In the genomic region with DNA sequence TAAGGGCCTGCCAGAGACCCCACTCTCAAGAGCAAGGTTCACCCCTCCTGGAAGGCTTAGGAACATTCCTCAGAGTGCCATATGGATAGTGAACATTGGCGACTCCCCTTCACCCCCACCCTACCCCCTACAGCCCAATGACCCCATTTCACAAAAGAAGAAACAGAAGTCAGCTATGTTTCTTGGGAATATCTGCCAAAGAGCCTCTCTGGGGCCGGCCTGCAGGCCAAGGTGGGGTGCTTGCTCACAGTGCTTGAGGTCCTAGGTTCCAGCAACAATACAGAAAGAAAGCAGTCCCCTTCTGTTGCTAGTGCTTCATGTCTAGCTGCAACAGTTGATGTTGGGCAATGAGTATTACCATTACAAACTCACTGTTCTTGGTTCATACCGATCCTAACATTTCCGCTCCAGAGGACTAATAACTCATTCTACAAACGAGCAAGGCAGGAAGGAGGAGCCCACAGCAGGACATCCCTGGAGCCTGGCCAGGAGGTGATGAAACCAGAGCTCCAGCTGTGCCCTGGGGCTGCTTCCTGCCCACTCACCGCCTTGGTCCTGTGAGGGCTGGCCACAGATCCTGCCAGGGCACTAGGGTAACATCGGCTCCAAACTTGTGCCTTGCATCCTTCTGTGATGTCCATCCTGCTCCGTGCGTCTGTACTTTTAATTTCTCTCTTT, we compare ENCODE assay signal across 8 mouse cellular contexts. TPM values are rescaled to one million over a fixed set of nuclear protein-coding genes. Genes with fewer than 3 reads are reported as not detected.
DNase-seq lines count a peak whose midpoint lies in the region; ATAC-seq and TF ChIP-seq lines count a peak whose summit lies in the region.

No protein-coding gene starts in this region.

- ATAC-seq in lung, postnatal 0 days: peak; percentile 31
- ATAC-seq in midbrain, embryonic 15.5 days (replicated peaks): no peak
- ATAC-seq in forebrain, embryonic 15.5 days (replicated peaks): no peak

- H3K4me2 ChIP-seq in lung, postnatal 0 days (replicated peaks; ENCODE audit: low read depth, low read length): 0 out of 2 replicates have a peak overlapping the region, but pooled peaks have one; percentile 3
- H3K4me2 ChIP-seq in midbrain, embryonic 15.5 days: no peak overlapping the region
- H3K4me2 ChIP-seq in forebrain, embryonic 15.5 days (replicated peaks): no peak overlapping the region

- H3K36me3 ChIP-seq in lung, postnatal 0 days (ENCODE audit: insufficient read depth, low read length): no peaks in the 10 kb centered on the region
- no peaks in the 10 kb centered on the region for H3K36me3 ChIP-seq in midbrain, embryonic 15.5 days (replicated peaks)
- peaks cover 2% of the 10 kb centered on the region for H3K36me3 ChIP-seq in forebrain, embryonic 15.5 days

- H3K9ac ChIP-seq in lung, postnatal 0 days (replicated peaks; ENCODE audit: low read depth): no peak overlapping the region
- H3K9ac ChIP-seq in midbrain, embryonic 15.5 days: no peak overlapping the region
- no peak overlapping the region for H3K9ac ChIP-seq in forebrain, embryonic 15.5 days (replicated peaks)

- H3K27me3 ChIP-seq in lung, postnatal 0 days (replicated peaks; ENCODE audit: insufficient read depth, low read length): no peaks in the 10 kb centered on the region
- no peaks in the 10 kb centered on the region for H3K27me3 ChIP-seq in midbrain, embryonic 15.5 days (replicated peaks)
- no peaks in the 10 kb centered on the region for H3K27me3 ChIP-seq in forebrain, embryonic 15.5 days

- TF ChIP-seq CTCF in left cerebral cortex, adult 2 months (IDR thresholded peaks at IDR 0.05): no peak
- no peak for TF ChIP-seq CTCF in lung, postnatal 0 days (IDR thresholded peaks at IDR 0.05)

- WGBS in lung, postnatal 0 days: 43% methylated on average over 9 of the region's 9 CpGs
- WGBS in midbrain, embryonic 15.5 days: 65% methylated on average over 9 of the region's 9 CpGs
- 59% methylated on average over 9 of the region's 9 CpGs for whole genome bisulfite sequencing in forebrain, embryonic 15.5 days

- no peaks in the 10 kb centered on the region for H3K9me3 ChIP-seq in lung, postnatal 0 days (ENCODE audit: low read length)
- no peaks in the 10 kb centered on the region for H3K9me3 ChIP-seq in midbrain, embryonic 15.5 days
- no peaks in the 10 kb centered on the region for H3K9me3 ChIP-seq in forebrain, embryonic 15.5 days

- peak; percentile 89 for TF ChIP-seq EP300 in lung, postnatal 0 days (IDR thresholded peaks at IDR 0.05)

- peak overlapping the region; percentile 36; the same call in 1 of the 2 replicates for H3K27ac ChIP-seq in left cerebral cortex, adult 2 months
- H3K27ac ChIP-seq in lung, postnatal 0 days (ENCODE audit: low read length): peak overlapping the region; percentile 73
- no peak overlapping the region for H3K27ac ChIP-seq in midbrain, embryonic 15.5 days
- H3K27ac ChIP-seq in forebrain, embryonic 15.5 days (replicated peaks): no peak overlapping the region

- H3K4me3 ChIP-seq in left cerebral cortex, adult 2 months: no peak overlapping the region
- no peak overlapping the region for H3K4me3 ChIP-seq in lung, postnatal 0 days (ENCODE audit: low read depth, low read length)
- H3K4me3 ChIP-seq in midbrain, embryonic 15.5 days: no peak overlapping the region
- H3K4me3 ChIP-seq in forebrain, embryonic 15.5 days: no peak overlapping the region

- peaks cover 36% of the 10 kb centered on the region for H3K4me1 ChIP-seq in lung, postnatal 0 days (ENCODE audit: insufficient read depth, low read depth, low read length)
- peaks cover 35% of the 10 kb centered on the region for H3K4me1 ChIP-seq in midbrain, embryonic 15.5 days
- peaks cover 44% of the 10 kb centered on the region for H3K4me1 ChIP-seq in forebrain, embryonic 15.5 days

- DNase-seq in left cerebral cortex, adult 2 months (ENCODE audit: extremely low spot score in 1 of 2, low spot score in 2 of 2): peak in 1 of 2 experiments; percentile 42
- DNase-seq in left cerebral cortex, adult 11 months (ENCODE audit: low spot score): no peak
- peak; percentile 97 for DNase-seq in adrenal gland, adult 2 months
- peak; percentile 69 for DNase-seq in gastrocnemius, adult 18-20 months (ENCODE audit: low spot score)
- peak; percentile 93 for DNase-seq in lung, postnatal 0 days (ENCODE audit: low spot score)
- DNase-seq in right cerebral cortex, postnatal 14 days: no peak

- intact Hi-C loops in left cerebral cortex, adult 2 months (cut with DNase I): no loop called here

RNA-seq across cellular contexts. Expression of gene Slc25a29, which starts 3.6 kb away (rescaled TPM):
- total RNA-seq in left cerebral cortex, adult 2 months (2021): 10 to 100 TPM; 11.2 to 16.6 TPM
- total RNA-seq in adrenal gland, adult 2 months (2021): 10 to 100 TPM; 14.0 to 17.7 TPM
- polyA plus RNA-seq in adrenal gland, adult 2 months (2012; rRNA removed): 93.3 and 111 TPM in 2 replicates
- 1 to 10 TPM; 9.3 to 9.4 TPM for total RNA-seq in gastrocnemius, adult 18-20 months (2021)
- 14.9 and 19.7 TPM in 2 replicates for polyA plus RNA-seq in lung, postnatal 0 days (2015; fragmentation: Nextera tagmentation; extraction: Ambion mirVana)
- polyA plus RNA-seq in midbrain, embryonic 15.5 days (2015; fragmentation: Nextera tagmentation; extraction: Ambion mirVana): 22.6 and 24.8 TPM in 2 replicates
- polyA plus RNA-seq in forebrain, embryonic 15.5 days (2015; fragmentation: Nextera tagmentation; extraction: Ambion mirVana): 29.2 and 29.7 TPM in 2 replicates

RNA-seq across cellular contexts. Expression of gene Slc25a47, which starts 3.7 kb away (rescaled TPM):
- 10 to 100 TPM in 1 of 2 experiments, 1 to 10 TPM in 1; 9.1 to 11.9 TPM for total RNA-seq in left cerebral cortex, adult 2 months (2021)
- 10 to 100 TPM in 1 of 2 experiments, 1 to 10 TPM in 1; 8.4 to 12.2 TPM for total RNA-seq in adrenal gland, adult 2 months (2021)
- 16.6 TPM in 2 replicates for polyA plus RNA-seq in adrenal gland, adult 2 months (2012; rRNA removed)
- 1 to 10 TPM; 4.8 to 6.1 TPM for total RNA-seq in gastrocnemius, adult 18-20 months (2021)
- 8.5 TPM in 2 replicates for polyA plus RNA-seq in lung, postnatal 0 days (2015; fragmentation: Nextera tagmentation; extraction: Ambion mirVana)
- polyA plus RNA-seq in midbrain, embryonic 15.5 days (2015; fragmentation: Nextera tagmentation; extraction: Ambion mirVana): 8.7 and 10.3 TPM in 2 replicates
- 14.4 and 14.7 TPM in 2 replicates for polyA plus RNA-seq in forebrain, embryonic 15.5 days (2015; fragmentation: Nextera tagmentation; extraction: Ambion mirVana)

RNA-seq across cellular contexts. Expression of gene Yy1, which starts 39.3 kb away (rescaled TPM):
- total RNA-seq in left cerebral cortex, adult 2 months (2021): 10 to 100 TPM; 51.1 to 51.9 TPM
- total RNA-seq in adrenal gland, adult 2 months (2021): 100 to 1,000 TPM in 1 of 2 experiments, 10 to 100 TPM in 1; 56.2 to 102 TPM
- polyA plus RNA-seq in adrenal gland, adult 2 months (2012; rRNA removed): 22.5 and 27.8 TPM in 2 replicates
- 10 to 100 TPM; 30.3 to 39.0 TPM for total RNA-seq in gastrocnemius, adult 18-20 months (2021)
- 13.7 and 16.2 TPM in 2 replicates for polyA plus RNA-seq in lung, postnatal 0 days (2015; fragmentation: Nextera tagmentation; extraction: Ambion mirVana)
- polyA plus RNA-seq in midbrain, embryonic 15.5 days (2015; fragmentation: Nextera tagmentation; extraction: Ambion mirVana): 12.9 TPM in 2 replicates
- polyA plus RNA-seq in forebrain, embryonic 15.5 days (2015; fragmentation: Nextera tagmentation; extraction: Ambion mirVana): 17.2 and 18.7 TPM in 2 replicates

Comparison
In these comparisons a context has a peak if more than half of its experiments do, and no peak if none do; other contexts are left out.
1. DNase-seq: peak in adrenal gland, adult 2 months (single experiment), gastrocnemius, adult 18-20 months (single experiment) and lung, postnatal 0 days (single experiment); none in left cerebral cortex, adult 11 months (single experiment) and right cerebral cortex, postnatal 14 days (single experiment).
2. H3K27ac ChIP-seq: peak in left cerebral cortex, adult 2 months (single experiment) and lung, postnatal 0 days (single experiment); none in midbrain, embryonic 15.5 days (single experiment) and forebrain, embryonic 15.5 days (single experiment).